Mouse (Mus musculus): ENCODE data around the gene Zbtb43. TPM values are rescaled to one million over a fixed set of nuclear protein-coding genes. Genes with fewer than 3 reads are reported as not detected.

The Zbtb43 gene
- polyA plus RNA-seq, 1 experiment from 2014 or later, result 20.0 TPM

DNA sequence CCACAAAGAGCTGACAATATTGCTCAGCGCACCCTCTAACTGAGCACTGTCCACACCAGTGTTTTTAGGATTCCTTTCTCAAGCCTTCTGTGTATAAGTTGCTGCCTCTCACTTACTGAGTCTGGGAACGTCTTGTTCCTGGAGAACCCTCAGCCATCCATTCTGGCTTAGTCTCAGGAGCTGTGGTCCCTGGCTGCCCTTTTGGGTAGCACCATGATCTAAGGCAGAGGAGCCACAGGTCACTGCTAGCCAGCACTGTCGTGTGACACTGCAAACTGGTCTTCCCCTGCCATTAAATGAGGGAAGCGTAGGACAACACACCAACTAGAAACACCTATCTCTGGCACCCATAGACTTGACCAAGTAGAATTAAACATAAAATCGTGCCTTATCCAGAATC is 15.6 kb downstream of the Zbtb43 start:
- Histone ChIP-seq H3K9me3 (no peaks in the 10 kb centered on the region), H3K4me1 (0 out of 2 replicates have a peak, but pooled peaks cover 3% of the 10 kb centered on the region), H3K36me3 (peaks cover 75% of the 10 kb centered on the region), H3K27ac (no peak overlapping the region), H3K9ac (no peak overlapping the region; the same call in 1 of the 2 replicates), H3K4me3 (no peak overlapping the region), H3K4me2 (no peak overlapping the region), H3K27me3 (no peaks in the 10 kb centered on the region)
- no peak for ATAC-seq (ENCODE audit: insufficient number of reproducible peaks, insufficient read depth, low FRiP score, low TSS enrichment, low read depth)
- WGBS, result 89% methylated on average over 5 of the region's 5 CpGs

DNA sequence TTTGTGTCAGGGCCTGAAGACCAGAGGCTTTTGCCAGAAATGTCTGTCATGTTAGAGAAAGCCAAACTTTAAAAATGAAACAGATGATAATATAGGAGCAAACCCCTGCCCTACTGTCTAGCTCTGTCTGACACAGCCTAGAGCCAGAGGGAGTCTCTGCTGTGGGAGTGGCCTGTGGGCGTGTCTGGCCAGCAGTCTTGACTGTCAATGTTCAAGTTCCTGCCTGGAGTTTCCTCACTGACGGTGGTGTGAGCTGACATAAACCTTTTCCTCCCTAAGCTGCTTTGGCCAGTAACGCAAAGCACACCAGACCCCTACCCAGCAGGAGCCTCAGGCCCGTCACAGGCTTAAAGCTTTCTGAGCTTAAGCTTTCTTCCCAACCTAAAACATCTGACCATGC is 16.2 kb downstream of the Zbtb43 start:
- H3K9me3 ChIP-seq, result no peaks in the 10 kb centered on the region
- H3K9ac ChIP-seq, result no peak overlapping the region
- H3K27ac ChIP-seq, result no peak overlapping the region
- WGBS, result 53% methylated on average over 4 of the region's 4 CpGs
- peaks cover 75% of the 10 kb centered on the region for H3K36me3 ChIP-seq
- no peaks in the 10 kb centered on the region for H3K27me3 ChIP-seq
- no peak for ATAC-seq (ENCODE audit: insufficient number of reproducible peaks, insufficient read depth, low FRiP score, low TSS enrichment, low read depth)
- no peak overlapping the region for H3K4me2 ChIP-seq
- H3K4me1 ChIP-seq, result 0 out of 2 replicates have a peak, but pooled peaks cover 3% of the 10 kb centered on the region
- no peak overlapping the region for H3K4me3 ChIP-seq

DNA sequence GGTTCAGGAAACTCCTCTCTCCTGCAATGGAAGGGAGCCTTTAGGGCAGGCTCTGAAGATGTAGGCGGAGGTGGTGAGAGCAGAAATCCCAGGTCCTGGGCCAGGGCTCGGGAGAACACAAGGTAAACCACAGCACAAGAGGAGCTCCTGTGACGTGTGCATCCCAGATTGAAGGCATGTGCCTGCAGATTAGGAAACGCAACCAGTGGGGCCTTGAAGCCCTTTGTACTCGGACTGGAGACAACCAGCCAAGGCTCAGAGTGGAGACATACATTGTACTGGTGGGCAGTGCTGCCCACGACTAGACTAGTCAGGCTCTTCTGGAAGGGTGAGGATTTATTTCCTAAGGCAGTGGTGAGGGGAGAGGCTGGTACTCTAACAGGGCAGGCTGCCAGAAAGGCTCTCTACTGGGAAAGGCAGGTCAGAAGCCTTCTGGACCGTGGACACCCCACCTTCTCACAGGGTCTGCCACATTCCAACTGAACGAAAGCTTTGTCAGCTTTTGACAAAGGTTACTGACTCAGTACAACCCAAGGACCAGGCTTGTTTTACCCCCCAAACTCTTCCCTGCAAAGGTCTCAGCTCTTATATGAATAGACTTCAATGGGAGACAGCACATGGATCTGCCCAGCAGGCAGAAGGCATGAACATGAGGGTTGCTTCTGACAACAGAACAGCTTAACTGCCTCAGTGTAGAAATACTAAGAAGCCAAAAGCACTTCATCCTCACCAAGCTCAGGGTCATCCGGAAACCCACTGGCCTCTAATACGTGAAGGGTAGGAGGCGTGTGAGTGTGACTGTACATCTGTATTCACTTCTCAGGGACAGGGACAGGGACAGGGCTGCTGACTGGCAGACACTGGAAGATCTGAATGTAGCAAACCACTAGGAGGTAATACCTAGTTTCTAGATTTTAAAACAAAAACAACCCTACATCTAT is 17.1 kb downstream of the Zbtb43 start:
- no peak overlapping the region for H3K4me2 ChIP-seq
- 0 out of 2 replicates have a peak, but pooled peaks cover 3% of the 10 kb centered on the region for H3K4me1 ChIP-seq
- H3K36me3 ChIP-seq, result peaks cover 75% of the 10 kb centered on the region
- H3K27me3 ChIP-seq, result no peaks in the 10 kb centered on the region
- H3K27ac ChIP-seq, result no peak overlapping the region
- no peak overlapping the region for H3K9ac ChIP-seq
- 79% methylated on average over 11 of the region's 11 CpGs for WGBS
- H3K4me3 ChIP-seq, result no peak overlapping the region
- ATAC-seq (ENCODE audit: insufficient number of reproducible peaks, insufficient read depth, low FRiP score, low TSS enrichment, low read depth), result no peak
- H3K9me3 ChIP-seq, result no peaks in the 10 kb centered on the region

DNA sequence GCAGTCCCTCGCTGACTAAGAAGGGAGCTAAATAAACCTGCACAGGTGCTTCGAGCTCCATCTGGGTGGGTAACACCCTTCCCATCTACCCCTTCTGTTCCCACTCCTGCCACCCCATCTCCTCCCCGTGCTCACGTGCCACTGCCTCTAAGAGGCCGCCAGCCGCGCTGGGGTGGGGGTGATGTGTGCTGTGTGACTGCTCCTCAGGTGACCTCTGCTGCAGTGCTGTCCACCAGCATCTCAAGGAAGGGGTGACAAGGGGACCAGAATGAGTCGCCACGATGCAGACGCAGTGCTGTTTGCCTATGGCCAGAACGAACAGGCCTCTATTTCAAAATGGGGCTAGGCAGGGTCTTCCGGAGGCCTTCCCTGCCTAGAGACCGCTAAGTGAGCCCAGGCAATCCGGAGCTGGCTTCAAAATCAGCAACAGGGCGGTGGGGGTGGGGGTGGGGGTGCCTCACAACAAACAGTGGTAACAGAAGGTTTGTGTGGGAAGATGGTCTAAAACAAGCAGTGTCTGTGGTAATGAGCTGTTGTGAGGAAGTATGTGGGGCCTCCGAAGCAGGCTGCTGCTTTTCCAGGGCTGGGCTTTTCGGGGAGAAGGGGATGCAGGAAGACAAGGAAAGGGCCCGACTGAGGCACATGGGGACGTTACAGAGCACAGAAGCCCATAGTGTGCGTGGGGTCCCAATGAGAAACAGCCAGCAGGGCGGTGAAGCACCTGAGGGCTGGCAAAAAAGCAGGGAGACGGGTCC is 19.1 kb downstream of the Zbtb43 start:
- Histone ChIP-seq H3K4me2 (no peak overlapping the region), H3K27me3 (no peaks in the 10 kb centered on the region), H3K36me3 (peaks cover 59% of the 10 kb centered on the region), H3K9ac (no peak overlapping the region), H3K4me1 (0 out of 2 replicates have a peak, but pooled peaks cover 3% of the 10 kb centered on the region), H3K4me3 (no peak overlapping the region), H3K27ac (no peak overlapping the region), H3K9me3 (no peaks in the 10 kb centered on the region)
- WGBS, result 91% methylated on average over 22 of the region's 22 CpGs
- ATAC-seq (ENCODE audit: insufficient number of reproducible peaks, insufficient read depth, low FRiP score, low TSS enrichment, low read depth), result no peak

DNA sequence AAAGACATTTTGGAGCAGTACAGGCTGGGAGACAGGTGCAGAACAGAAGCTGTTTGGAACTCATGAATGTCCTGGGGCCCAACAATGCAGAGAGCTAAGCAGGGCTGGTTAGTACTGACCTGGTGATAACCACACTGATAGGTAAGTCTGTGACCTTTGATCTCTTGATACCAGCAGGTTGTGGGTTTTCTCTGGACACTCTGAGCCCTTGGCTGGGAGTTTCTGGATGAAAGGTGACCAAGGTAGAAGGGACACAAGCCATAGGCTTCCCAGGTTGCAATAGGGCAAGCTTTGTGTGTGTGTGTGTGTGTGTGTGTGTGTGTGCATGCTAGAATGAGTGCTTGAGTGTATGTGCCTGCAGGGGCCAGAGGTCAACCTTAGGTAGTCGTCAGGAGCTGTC is 21.6 kb downstream of the Zbtb43 start:
- peaks cover 35% of the 10 kb centered on the region for H3K36me3 ChIP-seq
- 42% methylated on average over 1 of the region's 1 CpGs for WGBS

DNA sequence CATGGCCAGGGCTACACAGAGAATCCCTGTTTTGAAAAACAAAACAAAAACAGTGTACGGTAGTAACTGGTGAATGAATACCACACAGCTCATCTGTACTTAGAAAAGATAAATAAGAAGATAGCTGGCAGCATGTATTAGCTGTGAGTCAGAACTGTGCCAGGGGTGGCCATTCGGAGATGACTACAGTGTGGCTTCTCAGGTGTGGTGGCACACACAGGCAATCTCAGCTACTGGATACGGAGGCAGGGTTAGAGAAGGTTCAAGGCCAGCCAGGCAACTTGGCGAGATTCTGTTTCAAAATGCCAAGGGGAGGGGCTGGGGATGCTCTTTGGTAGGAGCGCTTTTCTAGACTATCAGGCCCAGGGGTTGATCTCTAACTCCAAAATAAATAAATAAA is 22.6 kb downstream of the Zbtb43 start:
- peaks cover 25% of the 10 kb centered on the region for H3K36me3 ChIP-seq
- no peaks in the 10 kb centered on the region for H3K4me1 ChIP-seq
- no peak overlapping the region for H3K4me2 ChIP-seq
- no peak overlapping the region for H3K4me3 ChIP-seq
- 83% methylated on average over 5 of the region's 5 CpGs for WGBS
- H3K27me3 ChIP-seq, result 0 out of 2 replicates have a peak, but pooled peaks cover 3% of the 10 kb centered on the region
- no peaks in the 10 kb centered on the region for H3K9me3 ChIP-seq
- no peak for ATAC-seq (ENCODE audit: insufficient number of reproducible peaks, insufficient read depth, low FRiP score, low TSS enrichment, low read depth)
- no peak overlapping the region for H3K27ac ChIP-seq
- H3K9ac ChIP-seq, result no peak overlapping the region

More for the DNA sequence above, 21.6 kb downstream of the Zbtb43 start:
- no peak overlapping the region for H3K9ac ChIP-seq
- no peak overlapping the region for H3K4me3 ChIP-seq
- H3K4me1 ChIP-seq, result no peaks in the 10 kb centered on the region
- no peak overlapping the region for H3K27ac ChIP-seq
- H3K9me3 ChIP-seq, result no peaks in the 10 kb centered on the region
- no peaks in the 10 kb centered on the region for H3K27me3 ChIP-seq
- H3K4me2 ChIP-seq, result no peak overlapping the region
- ATAC-seq (ENCODE audit: insufficient number of reproducible peaks, insufficient read depth, low FRiP score, low TSS enrichment, low read depth), result no peak

DNA sequence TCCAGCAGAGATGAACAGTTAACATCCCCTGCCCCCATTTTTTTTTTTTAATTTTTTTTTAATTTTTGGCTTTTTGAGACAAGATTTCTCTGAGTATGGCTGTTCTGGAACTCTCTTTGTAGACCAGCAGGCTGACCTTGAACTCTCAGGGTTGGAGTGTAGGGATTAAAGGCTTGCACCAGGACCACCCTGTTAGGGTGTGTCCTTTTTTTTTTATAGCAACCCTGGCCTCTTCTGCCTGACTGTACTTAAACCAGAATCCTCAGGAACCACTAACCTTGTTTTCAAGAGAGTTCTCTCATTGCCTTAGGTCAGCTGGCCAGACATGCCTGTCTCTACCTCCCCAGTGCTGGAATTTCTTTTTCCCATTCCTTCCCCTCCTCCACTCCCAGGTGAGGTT is 23.5 kb downstream of the Zbtb43 start:
- no peaks in the 10 kb centered on the region for H3K9me3 ChIP-seq
- H3K4me3 ChIP-seq, result no peak overlapping the region
- ATAC-seq (ENCODE audit: insufficient number of reproducible peaks, insufficient read depth, low FRiP score, low TSS enrichment, low read depth), result no peak
- no peak overlapping the region for H3K9ac ChIP-seq
- no peak overlapping the region for H3K4me2 ChIP-seq
- 0 out of 2 replicates have a peak overlapping the region, but pooled peaks have one; percentile 22 for H3K27ac ChIP-seq
- H3K4me1 ChIP-seq, result peaks cover 1% of the 10 kb centered on the region; the same call in 1 of the 2 replicates
- peaks cover 21% of the 10 kb centered on the region for H3K36me3 ChIP-seq
- peaks cover 8% of the 10 kb centered on the region; the same call in 1 of the 2 replicates for H3K27me3 ChIP-seq

DNA sequence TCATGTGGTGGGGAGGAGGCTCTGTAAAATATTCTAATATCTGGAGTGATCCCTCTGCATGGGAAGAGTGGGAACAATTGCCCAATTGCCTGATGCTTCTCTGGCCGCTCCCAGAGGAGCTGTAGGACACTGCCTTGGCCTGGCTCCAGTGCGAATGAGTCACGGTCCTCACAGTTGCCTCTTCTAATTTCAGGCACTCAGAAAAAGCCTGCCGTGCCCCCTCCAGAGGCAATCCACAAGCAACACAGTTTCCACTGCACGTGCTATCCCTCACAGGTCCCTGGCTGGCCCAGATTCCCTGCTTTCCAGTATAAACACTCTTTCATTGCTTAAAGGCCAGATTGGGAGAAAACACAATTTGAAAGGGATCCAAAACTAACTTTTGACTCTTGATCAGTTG is 24.0 kb downstream of the Zbtb43 start:
- ATAC-seq (ENCODE audit: insufficient number of reproducible peaks, insufficient read depth, low FRiP score, low TSS enrichment, low read depth), result 0 out of 2 replicates have a peak, but pooled peaks have one; percentile 15
- Histone ChIP-seq H3K4me1 (peaks cover 6% of the 10 kb centered on the region), H3K4me3 (no peak overlapping the region), H3K36me3 (peaks cover 16% of the 10 kb centered on the region), H3K9ac (no peak overlapping the region), H3K27me3 (peaks cover 13% of the 10 kb centered on the region; the same call in 1 of the 2 replicates), H3K27ac (no peak overlapping the region), H3K4me2 (no peak overlapping the region), H3K9me3 (no peaks in the 10 kb centered on the region)
- 36% methylated on average over 5 of the region's 5 CpGs for WGBS

DNA sequence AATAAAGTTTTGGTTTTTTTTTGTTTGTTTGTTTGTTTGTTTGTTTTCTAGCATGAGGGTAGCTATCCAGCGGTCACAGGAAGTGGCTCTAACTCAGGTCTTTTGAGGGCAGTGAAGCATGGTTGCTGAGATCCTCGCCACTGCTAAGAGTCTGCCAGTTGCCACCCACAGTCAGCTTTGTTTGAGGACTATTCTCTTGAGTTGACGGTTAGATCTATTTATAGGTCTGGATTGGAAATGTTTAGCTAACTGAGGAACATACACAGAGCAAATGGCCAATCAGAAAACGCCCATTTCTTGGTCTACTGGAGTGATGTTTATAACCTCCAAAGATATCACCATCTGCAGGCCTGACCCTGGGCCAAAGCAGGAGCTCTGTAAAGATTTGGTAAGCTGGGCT is 25.7 kb downstream of the Zbtb43 start:
- no peak overlapping the region for H3K4me2 ChIP-seq
- H3K27ac ChIP-seq, result no peak overlapping the region
- no peaks in the 10 kb centered on the region for H3K36me3 ChIP-seq
- peaks cover 14% of the 10 kb centered on the region for H3K4me1 ChIP-seq
- ATAC-seq (ENCODE audit: insufficient number of reproducible peaks, insufficient read depth, low FRiP score, low TSS enrichment, low read depth), result no peak
- no peak overlapping the region for H3K9ac ChIP-seq
- H3K27me3 ChIP-seq, result peaks cover 23% of the 10 kb centered on the region
- no peaks in the 10 kb centered on the region for H3K9me3 ChIP-seq
- no peak overlapping the region for H3K4me3 ChIP-seq
- WGBS, result 65% methylated on average over 4 of the region's 4 CpGs

DNA sequence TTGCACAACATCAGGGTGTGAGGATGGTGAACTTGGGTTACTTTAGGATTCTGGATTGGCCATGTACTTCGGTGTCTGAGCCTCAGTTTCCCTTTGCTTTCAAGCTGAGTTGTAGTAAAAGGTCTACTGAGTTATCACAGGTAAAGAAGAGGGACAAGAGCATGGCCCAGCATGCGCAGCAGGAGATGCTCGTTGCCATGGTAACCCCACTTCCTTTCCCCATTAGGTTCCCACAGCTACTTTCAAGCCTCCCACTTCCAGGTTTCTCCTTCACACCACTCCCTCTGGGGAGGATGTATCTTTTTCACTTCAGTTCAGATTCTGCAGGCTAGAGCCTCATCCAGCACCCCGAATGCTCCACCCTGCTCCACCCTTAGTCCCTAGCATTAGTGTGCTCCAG is 27.5 kb downstream of the Zbtb43 start:
- no peak overlapping the region for H3K9ac ChIP-seq
- no peak overlapping the region for H3K4me2 ChIP-seq
- ATAC-seq (ENCODE audit: insufficient number of reproducible peaks, insufficient read depth, low FRiP score, low TSS enrichment, low read depth), result no peak
- H3K27ac ChIP-seq, result no peak overlapping the region
- WGBS, result 22% methylated on average over 4 of the region's 4 CpGs
- H3K36me3 ChIP-seq, result no peaks in the 10 kb centered on the region
- peaks cover 26% of the 10 kb centered on the region for H3K4me1 ChIP-seq
- H3K4me3 ChIP-seq, result no peak overlapping the region
- H3K9me3 ChIP-seq, result no peaks in the 10 kb centered on the region
- peaks cover 30% of the 10 kb centered on the region for H3K27me3 ChIP-seq

DNA sequence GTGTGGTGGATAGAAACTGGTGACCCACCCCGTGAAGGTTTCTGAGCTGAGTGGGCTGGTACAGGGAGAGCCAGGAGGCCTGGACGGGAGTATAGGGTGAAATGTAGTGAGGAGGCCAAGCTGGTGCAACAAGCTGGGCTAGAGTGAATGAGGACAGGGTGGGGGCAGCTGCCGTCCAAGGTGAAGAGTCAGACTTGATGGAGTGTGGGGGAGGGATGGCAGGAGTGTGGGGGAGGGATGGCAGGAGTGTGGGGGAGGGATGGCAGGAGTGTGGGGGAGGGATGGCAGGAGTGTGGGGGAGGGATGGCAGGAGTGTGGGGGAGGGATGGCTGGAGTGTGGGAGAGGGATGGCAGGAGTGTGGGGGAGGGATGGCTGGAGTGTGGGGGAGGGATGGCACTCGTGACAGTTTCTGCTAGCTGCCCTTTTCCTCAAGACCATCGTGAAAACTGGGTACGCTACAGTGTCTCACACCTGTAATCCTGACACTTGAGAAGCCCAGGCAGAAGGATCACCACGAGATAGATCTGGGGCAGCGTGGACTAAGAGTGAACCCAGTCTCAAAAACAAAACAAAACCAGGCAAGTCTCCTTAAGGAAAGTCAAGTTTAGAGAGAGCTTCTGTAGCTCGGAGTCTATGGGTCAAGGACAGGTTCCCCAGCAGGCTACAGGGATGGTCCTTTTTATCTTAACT is 28.2 kb downstream of the Zbtb43 start:
- 18% methylated on average over 9 of the region's 9 CpGs for WGBS
- no peak for ATAC-seq (ENCODE audit: insufficient number of reproducible peaks, insufficient read depth, low FRiP score, low TSS enrichment, low read depth)
- Histone ChIP-seq H3K27ac (no peak overlapping the region), H3K4me2 (no peak overlapping the region), H3K4me3 (no peak overlapping the region), H3K36me3 (no peaks in the 10 kb centered on the region), H3K9ac (no peak overlapping the region), H3K4me1 (peaks cover 34% of the 10 kb centered on the region), H3K9me3 (no peaks in the 10 kb centered on the region), H3K27me3 (peaks cover 30% of the 10 kb centered on the region)

All from embryonic facial prominence, embryonic 13.5 days (tissue).